Mouse (Mus musculus) limb, embryonic 12.5 days (tissue): Measurements from ENCODE around the gene Gpd1l. TPM values are rescaled to one million over a fixed set of nuclear protein-coding genes. Genes with fewer than 3 reads are reported as not detected.

ENCODE experiments used
- polyA plus RNA-seq: library from polyadenylated mRNA; unstranded; fragments of >200 nt; fragmentation: Nextera tagmentation; extraction: Ambion mirVana; gene quantifications from 2 replicates; pipeline ENCODE4 v1.2.1, GENCODE M21; 2016

Gpd1l gene
- polyA plus RNA-seq, 1 experiment from 2014 or later, result 8.6 TPM

Other genes starting within 250 kb of the Gpd1l start
- 69.0 and 77.4 TPM in 2 replicates for gene Dync1li1, start 245.2 kb downstream of the Gpd1l start, polyA plus RNA-seq
- 24.9 and 26.1 TPM in 2 replicates for gene Cmtm6, start 202.9 kb downstream of the Gpd1l start, polyA plus RNA-seq
- 78.6 and 80.9 TPM in 2 replicates for gene Cmtm7, start 152.1 kb downstream of the Gpd1l start, polyA plus RNA-seq
- 18.8 and 20.1 TPM in 2 replicates for gene Cmtm8, start 89.8 kb downstream of the Gpd1l start, polyA plus RNA-seq
- 3.2 and 3.6 TPM in 2 replicates for gene Osbpl10, start 44.6 kb upstream of the Gpd1l start, polyA plus RNA-seq
- 521 and 524 TPM in 2 replicates for gene Rps27rt, start 48.8 kb upstream of the Gpd1l start, polyA plus RNA-seq